ENCODE assay signal across 20 mouse cellular contexts in genomic region chr14:40889704-40890103, GRCm38 (mm10). TPM values are rescaled to one million over a fixed set of nuclear protein-coding genes. Genes with fewer than 3 reads are reported as not detected.
DNase-seq lines count a peak whose midpoint lies in the region; ATAC-seq lines count a peak whose summit lies in the region.
"Had no signal": no experiment of that assay in that cellular context is flagged by ENCODE, and none has a peak within 500 bp of the region (broad histone marks: within the 10 kb centered on the region; RNA-seq: fewer than 3 reads in every experiment).

No protein-coding gene starts in this region.

- H3K9me3 ChIP-seq in heart, embryonic 12.5 days (replicated peaks), result no peaks in the 10 kb centered on the region
- H3K9me3 ChIP-seq: forebrain, embryonic 12.5 days; heart, embryonic 15.5 days; hindbrain, embryonic 15.5 days; limb, embryonic 15.5 days had no signal

- H3K27me3 ChIP-seq in heart, embryonic 12.5 days (replicated peaks), result no peaks in the 10 kb centered on the region
- H3K27me3 ChIP-seq: forebrain, embryonic 12.5 days; heart, embryonic 15.5 days; hindbrain, embryonic 15.5 days; limb, embryonic 15.5 days had no signal

- H3K9ac ChIP-seq in heart, embryonic 12.5 days, result no peak overlapping the region
- H3K9ac ChIP-seq: forebrain, embryonic 12.5 days; heart, embryonic 15.5 days; hindbrain, embryonic 15.5 days; limb, embryonic 15.5 days; liver, postnatal 0 days had no signal

- WGBS in heart, embryonic 12.5 days, result 77% methylated on average over 4 of the region's 4 CpGs

- peaks cover 25% of the 10 kb centered on the region for H3K4me1 ChIP-seq in heart, embryonic 12.5 days (replicated peaks)

- intact Hi-C loops in heart, postnatal 25 days (cut with DNase I), result loop anchor here (5.0 kb wide), 2 partner anchors 53 to 1357 kb away; no protein-coding TSS in a partner anchor
- intact Hi-C loops in left cerebral cortex, postnatal 14 days (cut with DNase I), result loop anchor here (10.0 kb wide), 1 partner anchor 1355 kb away; no protein-coding TSS in a partner anchor

- no peak overlapping the region for H3K4me3 ChIP-seq in heart, embryonic 12.5 days
- H3K4me3 ChIP-seq: forebrain, embryonic 12.5 days; heart, embryonic 15.5 days; hindbrain, embryonic 15.5 days; limb, embryonic 15.5 days had no signal

- ATAC-seq in heart, embryonic 12.5 days (ENCODE audit: insufficient number of reproducible peaks, low FRiP score), result no peak
- ATAC-seq in activated CD4-positive, CD25-positive, alpha-beta regulatory T cell, adult 4 months, result no peak
- ATAC-seq: intestine, embryonic 16.5 days; liver, postnatal 0 days; Patski had no signal

- no peak overlapping the region for H3K4me2 ChIP-seq in heart, embryonic 12.5 days
- H3K4me2 ChIP-seq: forebrain, embryonic 12.5 days; heart, embryonic 15.5 days; hindbrain, embryonic 15.5 days; limb, embryonic 15.5 days had no signal

- no peak overlapping the region for H3K27ac ChIP-seq in heart, embryonic 12.5 days (ENCODE audit: poor library complexity, severe bottlenecking)
- H3K27ac ChIP-seq: forebrain, embryonic 12.5 days; heart, embryonic 15.5 days; hindbrain, embryonic 15.5 days; limb, embryonic 15.5 days had no signal

- H3K36me3 ChIP-seq in heart, embryonic 12.5 days, result no peaks in the 10 kb centered on the region
- H3K36me3 ChIP-seq: forebrain, embryonic 12.5 days; heart, embryonic 15.5 days; hindbrain, embryonic 15.5 days; limb, embryonic 15.5 days had no signal

- peak; percentile 68 to 83 for DNase-seq in heart, adult 18-20 months
- DNase-seq in ES-CJ7 (ENCODE audit: low read depth, low spot score), result peak; percentile 55
- peak; percentile 25 for DNase-seq in gastrocnemius, postnatal 10 days
- DNase-seq in heart, postnatal 25 days (ENCODE audit: low spot score), result peak; percentile 69
- no peak for DNase-seq in left cerebral cortex, postnatal 14 days (ENCODE audit: low spot score in 2 of 2)
- DNase-seq in layer of hippocampus, adult 18-20 months (ENCODE audit: low spot score in 2 of 2), result no peak
- DNase-seq: cerebellum, adult 11-12 months; cerebellum, postnatal 36 days; kidney, postnatal 25 days; liver, postnatal 0 days; right cerebral cortex, adult 18-20 months; spleen, adult 18-20 months had no signal

RNA-seq across cellular contexts. Expression of gene Sh2d4b, which starts 3.4 kb away (rescaled TPM):
- total RNA-seq in heart, adult 18-20 months (2021), result under 1 TPM; 0.60 to 0.93 TPM
- polyA plus RNA-seq in heart, embryonic 12.5 days (2016; fragmentation: Nextera tagmentation; extraction: Ambion mirVana), result 0.50 and 0.82 TPM in 2 replicates
- under 1 TPM; 0.56 to 0.87 TPM for total RNA-seq in gastrocnemius, postnatal 10 days (2021)
- under 1 TPM; 0.62 to 0.81 TPM for total RNA-seq in heart, postnatal 25 days (2021)
- total RNA-seq in left cerebral cortex, postnatal 14 days (2021), result 1 to 10 TPM; 2.4 to 3.7 TPM
- polyA plus RNA-seq in activated CD4-positive, CD25-positive, alpha-beta regulatory T cell, adult 4 months (2017; shearing (Covaris generic)), result not detected
- 1 to 10 TPM in 1 of 2 experiments, under 1 TPM in 1; 0.91 to 1.7 TPM for total RNA-seq in layer of hippocampus, adult 18-20 months (2021)

Comparison
In these comparisons a context has a peak if more than half of its experiments do, and no peak if none do; other contexts are left out.
1. DNase-seq: peak in heart, adult 18-20 months (2 of 2), ES-CJ7 (single experiment), gastrocnemius, postnatal 10 days (single experiment) and heart, postnatal 25 days (single experiment); none in left cerebral cortex, postnatal 14 days (0 of 2) and layer of hippocampus, adult 18-20 months (0 of 2).